Mouse (Mus musculus): ENCODE results near the gene Ski. TPM values are rescaled to one million over a fixed set of nuclear protein-coding genes. Genes with fewer than 3 reads are reported as not detected.

The Ski gene
- total RNA-seq, 2 experiments from 2014 or later = 41.6 to 51.6 TPM

DNA sequence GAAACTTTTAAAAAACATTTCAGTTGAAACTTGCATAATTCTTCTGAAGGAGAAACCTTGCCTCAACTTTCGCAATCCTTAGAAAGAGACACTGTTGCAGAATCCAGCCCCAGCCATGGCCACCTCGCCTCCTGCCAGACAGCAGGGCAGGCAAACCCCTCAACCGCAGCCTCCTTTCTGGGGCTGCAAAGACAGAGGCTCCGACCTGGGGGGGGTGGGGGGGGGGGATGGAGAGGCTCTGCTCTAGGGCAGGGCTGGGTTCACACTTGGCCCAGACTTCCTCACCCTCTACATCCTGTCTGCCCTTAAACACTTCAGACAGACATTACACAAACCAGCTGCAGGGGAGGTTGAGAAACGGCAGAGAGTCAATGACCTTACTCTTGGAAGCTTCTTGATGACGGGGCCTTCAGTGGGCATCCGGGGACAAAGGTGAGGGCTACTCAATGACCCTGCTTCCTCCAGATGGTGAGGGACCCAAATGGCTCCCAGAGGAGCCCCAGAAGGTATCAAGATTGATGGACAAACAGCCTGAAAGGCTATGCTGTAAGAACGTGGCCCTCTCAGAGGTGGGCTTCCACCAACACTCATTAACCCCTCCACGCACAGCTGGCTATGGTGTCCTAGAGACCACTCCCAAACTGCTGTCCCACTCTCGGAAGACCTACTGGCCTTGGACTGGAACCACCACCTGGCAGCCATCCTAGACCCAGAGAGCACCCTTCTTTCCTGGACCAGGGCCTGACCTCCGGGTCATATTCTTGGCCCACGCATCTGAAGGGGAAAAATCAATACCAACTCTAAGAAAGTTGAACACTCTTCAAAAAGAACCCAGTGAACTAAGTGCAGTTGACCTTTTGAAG is 4.9 kb downstream of the Ski start:
- intact Hi-C loops (cut with DNase I; ENCODE audit: low total_unique reads) = no loop called here
- DNase-seq = no peak

DNA sequence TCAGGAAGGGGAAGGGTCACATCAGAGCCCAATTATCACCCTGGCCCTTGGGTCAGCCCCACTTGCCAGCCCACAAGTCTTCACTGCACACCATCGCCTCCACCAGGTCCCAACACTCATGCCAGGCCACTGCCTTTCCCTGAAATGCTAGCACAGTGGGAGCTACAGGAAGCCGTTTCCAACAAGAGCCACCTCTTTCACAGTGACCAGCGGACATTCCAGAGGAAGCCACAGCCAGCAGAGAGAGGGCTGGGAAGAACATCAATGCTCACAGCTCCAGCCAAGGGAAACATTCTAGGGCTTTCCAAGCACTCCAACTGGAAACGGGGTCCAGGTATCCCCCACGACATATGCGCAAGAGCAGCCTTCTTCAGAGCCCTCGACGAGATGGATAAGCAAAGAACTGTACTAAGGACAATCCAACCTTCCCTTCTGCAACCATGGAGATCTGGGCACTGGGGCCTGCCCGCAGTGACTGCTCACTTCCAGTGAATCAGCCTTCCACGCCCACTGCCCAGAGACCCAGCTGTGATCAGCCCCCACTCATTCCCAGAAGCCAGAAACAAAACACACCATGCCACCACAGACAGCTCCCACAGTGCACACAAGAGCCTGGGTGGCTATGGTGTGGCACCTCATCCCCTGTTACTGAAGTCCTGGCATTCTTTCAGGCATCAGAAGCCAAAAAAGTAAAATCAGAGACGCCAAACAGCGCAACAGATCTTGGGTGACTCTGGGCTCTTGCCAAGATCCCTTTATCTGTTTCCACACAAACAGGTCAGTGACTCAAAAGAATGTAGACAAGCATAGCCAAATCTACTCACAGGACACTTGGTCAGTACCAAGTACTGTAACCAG is 6.4 kb downstream of the Ski start:
- intact Hi-C loops (cut with DNase I; ENCODE audit: low total_unique reads) = no loop called here
- DNase-seq = peak; percentile 31

DNA sequence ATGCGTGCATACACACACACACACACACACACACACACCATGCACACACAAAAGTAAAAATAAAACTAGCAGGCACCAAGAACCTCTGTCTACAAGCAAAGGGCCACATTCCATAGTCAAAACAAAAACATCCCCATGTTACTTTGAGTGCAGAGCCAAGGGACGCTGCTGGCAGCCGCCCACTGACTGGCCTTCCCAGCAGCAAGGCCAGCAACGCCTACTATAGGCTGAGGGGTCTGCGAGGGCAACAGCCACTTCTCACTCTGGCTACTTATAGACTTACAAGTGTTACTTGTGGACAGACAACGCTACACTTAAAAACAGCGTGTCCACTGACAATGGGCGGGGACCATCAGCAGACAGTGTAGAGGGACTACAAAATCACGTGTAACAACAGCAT is 7.2 kb downstream of the Ski start:
- DNase-seq = no peak
- intact Hi-C loops (cut with DNase I; ENCODE audit: low total_unique reads) = no loop called here

DNA sequence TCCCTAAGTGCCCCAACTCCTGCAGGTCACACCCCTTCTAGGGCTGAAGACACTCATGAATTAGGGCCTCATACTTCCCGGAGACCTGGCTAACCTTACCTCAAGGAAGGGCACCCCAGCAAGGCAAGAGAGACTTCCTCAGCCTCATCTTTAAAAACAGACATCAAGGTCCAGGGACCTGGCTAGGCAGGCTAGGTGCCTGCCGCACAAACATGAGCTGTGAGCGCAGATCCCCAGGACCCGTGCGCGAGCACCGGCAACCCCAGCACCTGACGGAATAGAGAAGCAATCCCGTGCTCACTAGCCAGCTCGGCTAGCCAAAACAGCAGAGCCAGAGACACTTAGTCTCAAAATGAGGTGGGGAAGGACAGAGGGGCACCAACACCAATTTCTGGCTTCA is 7.6 kb downstream of the Ski start:
- intact Hi-C loops (cut with DNase I; ENCODE audit: low total_unique reads) = no loop called here

DNA sequence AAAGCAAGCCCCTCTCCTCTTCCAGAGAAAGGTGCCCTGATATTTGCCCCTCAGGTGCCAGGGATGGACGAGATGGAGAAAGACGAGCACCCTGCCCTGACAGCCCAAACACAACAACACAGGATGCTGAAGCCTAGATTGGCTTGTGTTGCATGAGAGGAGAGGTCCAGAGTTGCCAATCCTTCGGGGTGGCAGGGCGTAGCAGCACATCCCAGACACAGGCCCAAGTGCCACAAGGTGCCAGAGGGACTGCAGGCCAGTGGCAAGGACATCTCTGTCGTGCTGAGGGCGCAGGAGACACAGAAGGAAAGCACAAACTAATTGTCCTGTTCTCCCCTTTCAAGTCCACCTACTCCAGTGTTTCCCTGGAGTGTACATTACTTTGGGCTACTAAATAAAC is 8.2 kb downstream of the Ski start:
- intact Hi-C loops (cut with DNase I; ENCODE audit: low total_unique reads) = no loop called here
- DNase-seq = no peak

More for the DNA sequence above, 7.6 kb downstream of the Ski start:
- no peak for DNase-seq

DNA sequence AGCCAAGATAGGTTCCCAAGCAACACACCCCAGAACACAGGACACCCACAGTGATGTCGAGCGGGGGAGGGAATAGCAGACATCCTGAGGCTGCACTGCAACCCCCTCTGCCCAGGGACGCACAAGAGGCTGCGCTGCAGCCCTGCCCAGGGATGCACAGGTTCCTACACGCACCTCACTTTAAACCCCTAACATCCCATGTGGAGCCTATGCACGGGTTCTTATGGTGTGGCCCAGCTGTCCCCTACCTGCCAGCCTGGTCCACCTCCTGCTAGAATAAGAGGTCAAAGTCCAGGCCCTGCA is 8.7 kb downstream of the Ski start:
- DNase-seq = no peak
- intact Hi-C loops (cut with DNase I; ENCODE audit: low total_unique reads) = no loop called here

DNA sequence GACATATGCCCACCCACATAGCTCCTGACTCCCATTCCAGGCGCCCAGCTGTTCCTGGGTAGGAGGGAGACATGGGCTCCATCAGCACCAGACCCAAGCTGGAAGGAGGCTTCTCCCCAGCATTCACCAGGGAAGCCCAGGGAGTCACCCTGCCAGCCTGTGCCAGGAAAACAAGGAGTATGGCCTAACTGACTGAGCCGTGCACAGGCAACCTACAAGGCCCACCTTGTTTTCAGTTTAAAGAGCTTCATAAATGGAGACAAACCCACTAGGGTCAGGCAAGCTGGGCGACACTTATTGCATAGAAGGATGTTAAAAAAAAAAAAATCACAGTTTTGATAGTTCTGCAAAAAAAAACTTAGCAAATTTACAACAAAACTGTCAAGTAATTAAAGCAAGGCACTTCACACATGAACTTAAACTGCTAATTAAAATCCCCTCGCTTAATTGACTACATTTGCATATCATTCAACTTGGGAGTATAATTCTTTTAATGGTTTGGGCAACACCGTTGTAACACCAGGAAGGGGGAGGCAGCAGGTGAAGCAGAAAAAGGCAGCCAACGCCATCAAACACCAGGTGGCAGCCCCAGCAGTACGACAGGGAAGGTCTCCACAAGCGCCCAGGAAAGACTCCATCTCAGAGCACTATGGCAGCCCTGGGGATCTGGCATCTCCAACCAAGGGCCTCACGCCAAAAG is 9.2 kb downstream of the Ski start:
- DNase-seq = no peak
- intact Hi-C loops (cut with DNase I; ENCODE audit: low total_unique reads) = no loop called here

DNA sequence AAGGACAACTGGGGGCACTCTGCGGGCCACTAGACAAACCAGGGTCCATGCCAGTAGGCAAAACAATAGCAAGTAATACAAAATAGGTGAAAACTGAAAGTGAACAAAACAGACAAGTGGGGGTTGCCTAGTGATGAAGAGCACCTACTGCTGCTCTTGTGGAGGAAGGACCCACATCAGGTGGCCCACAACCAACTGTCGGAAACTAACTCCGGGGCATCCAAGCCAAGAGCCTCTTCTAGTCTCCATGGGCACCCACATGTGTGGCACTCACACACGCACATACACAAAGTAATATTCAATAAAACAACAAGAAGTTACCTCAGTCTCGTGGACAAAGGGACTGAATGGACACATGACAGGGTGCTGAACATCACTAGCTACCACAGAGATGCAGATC is 12.9 kb downstream of the Ski start:
- no peak for DNase-seq
- intact Hi-C loops (cut with DNase I; ENCODE audit: low total_unique reads) = no loop called here

DNA sequence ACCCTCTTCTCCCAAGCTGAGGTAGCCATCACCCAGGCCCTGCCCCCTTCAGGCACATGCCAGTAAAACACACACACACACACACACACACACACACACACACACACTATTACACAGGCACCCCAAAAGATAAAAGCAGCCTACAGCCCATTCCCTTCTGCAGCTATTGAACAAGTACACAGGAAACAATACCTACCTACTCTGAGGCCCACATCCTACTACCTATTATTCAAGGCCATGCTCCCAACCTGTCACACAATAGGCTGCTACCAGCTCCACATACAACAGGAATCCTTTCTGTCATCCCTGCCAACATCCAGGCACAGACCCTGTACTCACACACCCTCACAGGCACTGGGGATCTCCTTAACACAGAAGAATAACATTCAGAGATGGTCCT is 13.3 kb downstream of the Ski start:
- intact Hi-C loops (cut with DNase I; ENCODE audit: low total_unique reads) = no loop called here
- no peak for DNase-seq

DNA sequence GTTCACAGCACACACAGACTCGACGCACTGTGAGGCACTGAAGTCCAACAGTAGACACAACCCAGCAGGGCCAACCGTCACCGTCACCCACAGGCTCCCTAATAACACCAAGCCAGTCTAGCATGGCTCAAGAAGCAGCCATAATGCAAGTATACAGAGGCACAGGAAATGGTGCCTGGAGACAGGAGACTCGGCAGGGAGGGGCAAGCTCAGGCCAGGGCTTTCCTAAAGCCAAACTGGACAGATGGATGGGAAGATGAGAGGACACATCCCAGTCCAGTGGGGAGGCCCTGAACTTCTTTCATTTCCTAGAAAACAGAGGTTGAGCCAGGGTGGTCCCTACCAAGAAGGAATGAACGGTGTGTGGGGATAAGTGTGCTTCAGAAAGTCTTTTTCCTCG is 13.8 kb downstream of the Ski start:
- intact Hi-C loops (cut with DNase I; ENCODE audit: low total_unique reads) = no loop called here
- DNase-seq = no peak

DNA sequence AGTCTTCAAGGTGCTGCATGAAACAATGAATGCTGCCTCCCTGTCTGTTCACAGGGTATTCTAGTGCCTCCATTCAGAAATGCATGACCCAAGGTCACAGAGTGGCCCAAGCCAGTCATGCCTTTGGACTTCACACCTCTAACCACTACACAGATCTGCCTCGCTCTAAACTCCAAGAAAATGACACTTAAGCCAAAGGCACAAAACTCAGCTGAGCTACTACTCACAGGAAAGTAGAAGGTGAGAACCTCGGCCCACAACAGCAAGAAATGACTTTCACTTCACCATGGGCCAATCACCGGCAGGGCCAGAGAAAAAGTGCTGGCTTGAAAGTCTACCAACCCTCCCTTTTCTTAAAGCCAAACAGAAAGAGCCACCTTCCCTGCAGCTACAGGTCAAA is 14.6 kb downstream of the Ski start:
- intact Hi-C loops (cut with DNase I; ENCODE audit: low total_unique reads) = no loop called here
- DNase-seq = no peak

DNA sequence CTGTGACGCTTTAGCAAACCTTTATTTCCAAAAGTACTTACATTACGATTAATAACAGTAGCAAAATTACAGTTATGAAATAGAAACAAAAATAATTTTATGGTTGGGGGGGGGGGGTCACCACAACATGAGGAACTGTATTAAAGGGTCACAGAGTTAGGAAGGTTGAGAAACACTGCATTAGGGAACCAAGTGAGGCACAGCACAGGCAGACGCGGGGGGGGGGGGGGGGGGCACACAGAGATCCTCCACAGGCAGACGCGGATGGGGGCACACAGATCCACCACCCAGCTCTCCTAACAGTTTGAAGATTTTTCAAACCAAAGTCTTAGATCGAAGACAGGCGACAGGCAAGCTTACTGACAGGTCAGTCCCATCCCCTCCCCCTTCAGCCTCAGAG is 15.9 kb downstream of the Ski start:
- no peak for DNase-seq
- intact Hi-C loops (cut with DNase I; ENCODE audit: low total_unique reads) = no loop called here

DNA sequence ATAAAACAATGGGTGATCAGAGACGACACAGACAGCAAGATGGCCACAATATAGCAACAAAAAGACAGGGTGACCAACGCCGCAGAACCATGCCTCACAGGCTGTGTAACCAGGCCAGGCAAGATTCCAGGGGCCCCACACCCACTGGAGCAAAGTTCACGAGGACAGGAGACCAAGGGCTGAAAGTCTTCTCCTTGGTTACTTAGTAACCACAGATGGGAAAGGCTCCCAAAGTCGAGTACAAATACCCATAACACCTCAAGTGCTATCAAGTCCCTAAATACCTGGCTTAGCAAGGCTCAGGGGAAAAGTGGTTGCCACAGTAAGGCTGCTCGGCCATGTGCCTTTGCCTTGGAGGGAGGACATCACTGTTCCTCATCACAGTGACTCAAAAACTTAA is 16.5 kb downstream of the Ski start:
- intact Hi-C loops (cut with DNase I; ENCODE audit: low total_unique reads) = no loop called here
- DNase-seq = no peak

DNA sequence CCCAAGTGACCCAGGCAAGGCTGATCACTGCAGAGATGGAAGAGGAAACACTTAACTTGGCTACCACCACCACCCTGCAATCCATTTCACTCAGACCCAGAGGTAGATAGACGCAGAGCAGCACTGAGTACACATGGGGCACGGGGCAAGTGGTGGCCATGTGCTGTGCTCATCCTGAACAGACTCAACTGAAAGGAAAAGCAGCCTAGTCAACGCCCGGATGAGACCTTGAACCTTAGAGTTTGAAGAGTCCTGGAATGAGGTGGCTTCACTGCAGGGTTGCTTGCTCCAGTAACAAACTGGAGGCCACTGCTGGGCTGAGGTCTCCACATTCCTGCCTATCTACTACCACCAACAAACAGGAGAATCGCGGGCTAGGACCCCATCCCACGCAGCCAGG is 20.6 kb downstream of the Ski start:
- intact Hi-C loops (cut with DNase I; ENCODE audit: low total_unique reads) = no loop called here
- no peak for DNase-seq

DNA sequence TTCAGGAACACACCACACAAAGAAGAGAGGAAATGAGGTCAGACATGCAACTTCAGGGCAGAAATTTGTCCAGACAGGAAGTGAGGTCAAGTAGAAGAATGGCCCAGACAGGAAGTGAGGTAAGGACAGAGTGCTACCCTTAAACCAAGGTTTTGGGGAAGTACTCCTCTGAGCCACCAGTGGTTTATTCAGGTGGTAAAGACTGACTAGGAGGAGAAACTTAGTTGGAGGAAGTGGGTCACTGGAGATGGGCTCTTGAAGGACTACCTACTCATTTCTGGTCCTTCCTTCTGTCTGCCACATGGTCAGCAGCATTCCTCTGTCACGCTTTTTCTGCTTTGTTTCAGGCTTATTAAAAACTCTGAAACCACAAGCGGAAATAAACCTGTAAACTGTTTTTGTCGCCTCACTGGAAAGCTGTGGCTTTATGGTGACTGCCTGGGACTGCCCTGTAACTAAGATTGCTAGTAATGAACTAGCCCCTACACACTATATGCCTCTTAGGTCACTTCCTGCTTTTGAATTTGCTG is 21.5 kb downstream of the Ski start:
- DNase-seq = no peak
- intact Hi-C loops (cut with DNase I; ENCODE audit: low total_unique reads) = no loop called here

DNA sequence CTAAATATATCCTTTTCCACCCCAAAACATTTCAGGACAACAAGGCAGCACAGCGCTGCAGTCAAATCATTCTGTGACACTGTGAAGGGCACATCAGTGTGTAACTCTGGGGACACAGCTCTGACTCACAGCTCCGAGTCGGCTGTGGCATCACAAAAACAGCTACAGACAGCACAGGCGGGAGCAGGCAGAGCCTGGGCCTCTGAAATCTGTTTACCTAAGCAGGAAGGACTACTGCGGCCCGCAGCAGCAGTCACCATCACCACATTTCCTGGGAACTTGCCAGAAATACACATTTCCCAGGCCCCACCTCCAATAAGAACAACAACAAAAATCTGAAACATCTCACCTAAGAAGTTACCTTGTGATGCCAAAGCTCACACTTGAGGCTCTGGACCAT is 24.7 kb downstream of the Ski start:
- intact Hi-C loops (cut with DNase I; ENCODE audit: low total_unique reads) = no loop called here
- no peak for DNase-seq

DNA sequence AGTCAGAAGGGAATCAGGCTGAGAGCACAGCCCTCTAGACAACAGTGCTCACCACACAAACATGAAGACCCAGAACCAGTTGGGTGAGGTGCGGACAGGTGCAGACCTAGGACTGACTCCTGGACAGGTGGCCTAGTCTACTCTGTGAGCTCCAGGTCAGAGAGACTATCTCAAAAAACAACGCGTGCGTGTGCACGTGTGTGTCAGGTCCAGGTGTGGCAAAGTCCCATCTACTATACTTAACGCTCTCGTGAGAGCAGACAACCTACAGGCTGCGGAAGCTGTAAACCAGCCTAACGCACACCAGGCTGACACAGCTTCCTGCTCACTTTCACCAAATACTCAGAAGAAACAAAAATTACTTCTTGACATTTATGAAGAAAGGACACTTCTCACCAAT is 27.2 kb downstream of the Ski start:
- DNase-seq = no peak
- intact Hi-C loops (cut with DNase I; ENCODE audit: low total_unique reads) = no loop called here

DNA sequence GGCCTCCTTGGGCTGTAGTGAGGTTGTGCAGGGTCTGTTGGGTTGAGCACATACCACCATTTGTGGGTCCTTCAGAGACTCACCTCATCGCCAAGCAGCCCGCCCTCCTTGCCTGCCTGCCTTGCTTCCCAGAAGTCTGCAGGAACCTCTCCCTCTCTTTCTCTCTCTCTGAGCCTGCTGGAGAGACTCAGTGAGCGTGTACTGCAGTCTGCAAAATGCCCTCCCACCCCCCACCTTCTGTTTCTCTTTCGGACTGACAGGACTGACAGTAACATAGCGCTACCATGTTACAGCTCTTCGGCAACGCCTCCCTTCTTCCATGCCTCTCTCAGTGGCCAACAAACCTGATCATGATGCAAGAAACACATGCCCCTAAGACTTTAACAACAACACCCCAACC is 32.1 kb downstream of the Ski start:
- intact Hi-C loops (cut with DNase I; ENCODE audit: low total_unique reads) = no loop called here
- DNase-seq = no peak

DNA sequence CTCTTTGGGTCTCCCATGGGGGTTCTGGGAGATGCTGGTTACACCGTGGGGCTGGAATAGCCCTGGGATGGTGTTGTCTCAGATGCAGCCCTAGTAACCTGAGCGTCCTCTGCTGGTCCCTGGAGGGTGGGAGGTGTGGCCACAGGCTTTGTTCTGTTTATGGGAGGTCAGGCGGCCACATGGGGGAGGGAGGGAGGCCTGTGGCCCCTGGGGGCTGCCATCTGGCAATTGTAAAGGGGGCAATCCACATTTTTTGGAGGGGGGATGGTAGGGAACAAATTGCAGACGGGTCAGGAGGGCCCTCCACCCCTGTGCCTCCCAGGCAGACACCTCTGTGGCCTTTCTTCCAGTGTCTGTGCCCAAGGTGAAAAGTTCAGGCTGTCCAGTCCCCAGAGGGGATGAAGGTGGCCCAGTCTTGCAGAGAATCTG is 32.7 kb downstream of the Ski start:
- intact Hi-C loops (cut with DNase I; ENCODE audit: low total_unique reads) = no loop called here
- peak; percentile 41 for DNase-seq

DNA sequence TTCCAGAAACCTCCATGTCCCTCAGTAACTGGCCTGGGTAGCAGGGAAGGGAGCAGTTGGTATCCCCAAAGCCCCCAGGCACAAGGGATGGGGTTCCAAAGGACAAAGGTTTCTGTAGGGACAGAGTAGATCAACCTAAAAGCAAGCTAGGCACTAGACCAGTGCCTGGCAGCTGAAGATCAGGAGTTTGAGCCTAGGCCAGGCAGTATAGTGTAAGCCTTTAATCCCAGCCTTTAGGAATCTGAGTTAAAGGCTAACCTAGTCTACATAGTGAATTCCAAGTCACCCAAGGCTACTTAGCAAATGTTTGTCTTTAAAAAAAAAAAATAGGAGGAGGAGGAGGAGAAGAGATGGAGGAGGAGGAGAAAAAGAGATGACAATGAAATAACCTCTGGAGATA is 33.6 kb downstream of the Ski start:
- DNase-seq = no peak
- intact Hi-C loops (cut with DNase I; ENCODE audit: low total_unique reads) = no loop called here
